ENCODE assay signal across 9 mouse cellular contexts in genomic region chr4:108318649-108319615, GRCm38 (mm10). TPM values are rescaled to one million over a fixed set of nuclear protein-coding genes. Genes with fewer than 3 reads are reported as not detected.
DNase-seq lines count a peak whose midpoint lies in the region; ATAC-seq and TF ChIP-seq lines count a peak whose summit lies in the region.
"Had no signal": no experiment of that assay in that cellular context is flagged by ENCODE, and none has a peak within 500 bp of the region (broad histone marks: within the 10 kb centered on the region; RNA-seq: fewer than 3 reads in every experiment).

No protein-coding gene starts in this region.

- TF ChIP-seq CTCF in intestine, postnatal 0 days (IDR thresholded peaks at IDR 0.05; ENCODE audit: low read depth), result no peak
- TF ChIP-seq CTCF in small intestine, adult 2 months (IDR thresholded peaks at IDR 0.05; ENCODE audit: extremely low read depth, insufficient read length, insufficient replicate concordance, low read depth, low read length), result no peak
- no peak for TF ChIP-seq CTCF in cerebellum, adult 2 months (IDR thresholded peaks at IDR 0.05; ENCODE audit: borderline replicate concordance, insufficient read depth, low read depth, low read length)

- peak; percentile 33; the same call in 1 of the 2 replicates for ATAC-seq in heart, embryonic 12.5 days (ENCODE audit: insufficient number of reproducible peaks, low FRiP score)
- ATAC-seq in CD4-positive, CD25-positive, alpha-beta regulatory T cell, adult 4 months, result peak; percentile 89
- ATAC-seq in intestine, postnatal 0 days, result peak; percentile 48

- H3K27ac ChIP-seq in heart, embryonic 12.5 days (ENCODE audit: poor library complexity, severe bottlenecking), result no peak overlapping the region
- H3K27ac ChIP-seq in intestine, postnatal 0 days (ENCODE audit: low read depth, low read length), result no peak overlapping the region
- peak overlapping the region; percentile 58 for H3K27ac ChIP-seq in small intestine, adult 2 months (ENCODE audit: insufficient read depth, low read depth, low read length)
- H3K27ac ChIP-seq in cerebellum, adult 2 months (ENCODE audit: insufficient read depth, low read length), result no peak overlapping the region

- no peaks in the 10 kb centered on the region for H3K9me3 ChIP-seq in heart, embryonic 12.5 days (replicated peaks)
- no peaks in the 10 kb centered on the region for H3K9me3 ChIP-seq in intestine, postnatal 0 days (ENCODE audit: control insufficient read depth)

- no peaks in the 10 kb centered on the region for H3K27me3 ChIP-seq in heart, embryonic 12.5 days (replicated peaks)
- no peaks in the 10 kb centered on the region for H3K27me3 ChIP-seq in intestine, postnatal 0 days (replicated peaks; ENCODE audit: control insufficient read depth, insufficient read depth, low read length)
- H3K27me3 ChIP-seq in small intestine, adult 2 months (ENCODE audit: control insufficient read depth, insufficient read depth, low read length), result no peaks in the 10 kb centered on the region
- no peaks in the 10 kb centered on the region for H3K27me3 ChIP-seq in cerebellum, adult 2 months (ENCODE audit: control insufficient read depth, insufficient read depth, low read length)

- no peak overlapping the region for H3K4me3 ChIP-seq in heart, embryonic 12.5 days
- no peak overlapping the region for H3K4me3 ChIP-seq in intestine, postnatal 0 days (ENCODE audit: low read depth, low read length)
- no peak overlapping the region for H3K4me3 ChIP-seq in small intestine, adult 2 months (ENCODE audit: low read depth, low read length)
- H3K4me3 ChIP-seq in cerebellum, adult 2 months (replicated peaks; ENCODE audit: insufficient read depth, low read depth, low read length), result no peak overlapping the region

- no peak overlapping the region for H3K4me2 ChIP-seq in heart, embryonic 12.5 days
- H3K4me2 ChIP-seq in intestine, postnatal 0 days (replicated peaks; ENCODE audit: low read depth), result no peak overlapping the region

- 23% methylated on average over 8 of the region's 8 CpGs for WGBS in heart, embryonic 12.5 days
- 43% methylated on average over 7 of the region's 8 CpGs for WGBS in intestine, postnatal 0 days
- WGBS in small intestine, adult 2 months, result 20% methylated on average over 8 of the region's 8 CpGs
- WGBS in cerebellum, adult 2 months, result 76% methylated on average over 8 of the region's 8 CpGs

- H3K4me1 ChIP-seq in heart, embryonic 12.5 days (replicated peaks), result peaks cover 18% of the 10 kb centered on the region
- no peaks in the 10 kb centered on the region for H3K4me1 ChIP-seq in intestine, postnatal 0 days (replicated peaks; ENCODE audit: control insufficient read depth, insufficient read depth, low read length)
- peaks cover 10% of the 10 kb centered on the region; the same call in 1 of the 2 replicates for H3K4me1 ChIP-seq in small intestine, adult 2 months (ENCODE audit: control insufficient read depth, insufficient read depth, insufficient read length, low read length)
- no peaks in the 10 kb centered on the region for H3K4me1 ChIP-seq in cerebellum, adult 2 months (ENCODE audit: control insufficient read depth, insufficient read depth, low read length)

- no peak overlapping the region for H3K9ac ChIP-seq in heart, embryonic 12.5 days
- H3K9ac ChIP-seq in intestine, postnatal 0 days (ENCODE audit: low read depth, low read length), result no peak overlapping the region

- no peaks in the 10 kb centered on the region for H3K36me3 ChIP-seq in heart, embryonic 12.5 days
- no peaks in the 10 kb centered on the region for H3K36me3 ChIP-seq in intestine, postnatal 0 days (ENCODE audit: control insufficient read depth, insufficient read depth)
- no peaks in the 10 kb centered on the region for H3K36me3 ChIP-seq in small intestine, adult 2 months (ENCODE audit: control insufficient read depth, insufficient read depth, low read length)

- no peak for DNase-seq in heart, adult 18-20 months
- DNase-seq in ovary, adult 18-20 months (ENCODE audit: low spot score), result no peak
- no peak for DNase-seq in cerebellum, adult 2 months
- no peak for DNase-seq in cerebellum, adult 11-12 months
- DNase-seq: gastrocnemius, postnatal 36 days had no signal

- no peak for TF ChIP-seq POLR2A in small intestine, adult 2 months (IDR thresholded peaks at IDR 0.05; ENCODE audit: low read depth, low read length)
- TF ChIP-seq POLR2A in cerebellum, adult 2 months (IDR thresholded peaks at IDR 0.05; ENCODE audit: borderline replicate concordance, insufficient read depth, low read length), result no peak

RNA-seq across cellular contexts. Expression of gene Coa7, which starts 9.0 kb away (rescaled TPM):
- 46.6 and 46.8 TPM in 2 replicates for polyA plus RNA-seq in heart, embryonic 12.5 days (2016; fragmentation: Nextera tagmentation; extraction: Ambion mirVana)
- 10 to 100 TPM; 35.6 to 39.8 TPM for total RNA-seq in heart, adult 18-20 months (2021)
- 10 to 100 TPM; 17.4 to 26.6 TPM for polyA plus RNA-seq in CD4-positive, CD25-positive, alpha-beta regulatory T cell, adult 4 months (2017; shearing (Covaris generic))
- polyA plus RNA-seq in intestine, postnatal 0 days (2015; fragmentation: Nextera tagmentation; extraction: Ambion mirVana), result 83.6 and 91.4 TPM in 2 replicates
- 7.3 and 11.1 TPM in 2 replicates for polyA plus RNA-seq in small intestine, adult 2 months (2012; rRNA removed)
- 15.9 and 16.8 TPM in 2 replicates for polyA plus RNA-seq in cerebellum, adult 2 months (2012; rRNA removed)

RNA-seq across cellular contexts. Expression of gene Zyg11b, which starts 18.0 kb away (rescaled TPM):
- 11.0 and 12.1 TPM in 2 replicates for polyA plus RNA-seq in heart, embryonic 12.5 days (2016; fragmentation: Nextera tagmentation; extraction: Ambion mirVana)
- 10 to 100 TPM; 38.7 to 39.6 TPM for total RNA-seq in heart, adult 18-20 months (2021)
- 10 to 100 TPM; 12.4 to 12.9 TPM for polyA plus RNA-seq in CD4-positive, CD25-positive, alpha-beta regulatory T cell, adult 4 months (2017; shearing (Covaris generic))
- 4.0 and 4.3 TPM in 2 replicates for polyA plus RNA-seq in intestine, postnatal 0 days (2015; fragmentation: Nextera tagmentation; extraction: Ambion mirVana)
- polyA plus RNA-seq in small intestine, adult 2 months (2012; rRNA removed), result 2.6 and 4.1 TPM in 2 replicates
- polyA plus RNA-seq in cerebellum, adult 2 months (2012; rRNA removed), result 39.1 and 39.4 TPM in 2 replicates

Comparison
In these comparisons a context has a peak if more than half of its experiments do, and no peak if none do; other contexts are left out.
1. ATAC-seq: peak in every context shown above with its lines; median percentile 89 in CD4-positive, CD25-positive, alpha-beta regulatory T cell, adult 4 months; 48 in intestine, postnatal 0 days; 33 in heart, embryonic 12.5 days.